Mouse (Mus musculus) kidney, postnatal 0 days (tissue): ENCODE results near the gene Zcchc10. TPM values are rescaled to one million over a fixed set of nuclear protein-coding genes. Genes with fewer than 3 reads are reported as not detected.
"Not testable (repeated sequence)": the region's sequence is repeated elsewhere in the genome, so short reads cannot be mapped to it uniquely, and the experiment has no call there.

Experiments
- ATAC-seq: fragments of 200-750 bp; cut with Nextera tagmentation; replicated peaks from 2 replicates; pipeline ENCODE4 v1.8.0; 2017; ENCODE audit warnings: low read depth, moderate number of reproducible peaks, moderate TSS enrichment, moderate library complexity; ENCODE audit not compliant: low FRiP score
- DNase-seq: peaks from one replicate; pipeline ENCODE4 v3.0.0-alpha.2; 2016; ENCODE audit warnings: low spot score
- H3K27ac ChIP-seq: fragments of 300-500 bp; sonication (generic); 2 replicates; pipeline ENCODE4 v1.5.1; 2014; ENCODE audit warnings: mild to moderate bottlenecking
- H3K27me3 ChIP-seq: fragments of 300-500 bp; sonication (generic); 2 replicates; pipeline ENCODE4 v1.6.1; 2014; ENCODE audit warnings: low read length, mixed read lengths; ENCODE audit not compliant: insufficient read depth
- H3K36me3 ChIP-seq: fragments of 300-500 bp; sonication (generic); 2 replicates; pipeline ENCODE4 v1.6.1; 2014; ENCODE audit warnings: low read length, mixed read lengths; ENCODE audit not compliant: insufficient read depth
- H3K4me1 ChIP-seq: fragments of 300-500 bp; sonication (generic); replicated peaks from 2 replicates; pipeline ENCODE4 v1.6.1; 2014; ENCODE audit warnings: antibody characterized with exemption, low read length, mixed read lengths; ENCODE audit not compliant: insufficient read depth
- H3K4me2 ChIP-seq: fragments of 300-500 bp; sonication (generic); 2 replicates; pipeline ENCODE4 v1.6.1; 2014; ENCODE audit warnings: mild to moderate bottlenecking, low read length, moderate library complexity, mixed read lengths
- H3K4me3 ChIP-seq: fragments of 300-500 bp; sonication (generic); replicated peaks from 2 replicates; pipeline ENCODE4 v1.5.1; 2014; ENCODE audit warnings: low read depth, low read length
- H3K9ac ChIP-seq: fragments of 300-500 bp; sonication (generic); 2 replicates; pipeline ENCODE4 v1.6.1; 2014; ENCODE audit warnings: low read depth, low read length
- H3K9me3 ChIP-seq: fragments of 300-500 bp; sonication (generic); replicated peaks from 2 replicates; pipeline ENCODE4 v1.6.1; 2016; ENCODE audit warnings: low read length, inconsistent platforms, mixed read lengths
- CTCF ChIP-seq: IDR thresholded peaks from 2 replicates; pipeline ENCODE4 v1.5.1; 2016; ENCODE audit warnings: antibody characterized with exemption, low read depth, mild to moderate bottlenecking, moderate library complexity
- WGBS: fragments of 180-500 bp; shearing (Covaris S2); extraction: QIAGEN DNeasy Blood & Tissue Kit; methylation state at CpG from one replicate; pipeline ENCODE4 v1.1.7; 2014; 5-methylcytosine and 5-hydroxymethylcytosine counted together
- polyA plus RNA-seq: library from polyadenylated mRNA; unstranded; fragments of >200 nt; fragmentation: Nextera tagmentation; extraction: Ambion mirVana; gene quantifications from 2 replicates; pipeline ENCODE4 v1.2.1, GENCODE M21; 2015

Zcchc10 gene
- polyA plus RNA-seq, 1 experiment from 2014 or later: 21.1 TPM

GRCm38 (mm10) chr11:53304044-53304840 lies 20.2 kb upstream of the Zcchc10 start:
- Histone ChIP-seq H3K4me1 (peaks cover 8% of the 10 kb centered on the region), H3K27ac (no peak overlapping the region), H3K36me3 (no peaks in the 10 kb centered on the region), H3K4me3 (no peak overlapping the region), H3K9me3 (no peaks in the 10 kb centered on the region), H3K27me3 (no peaks in the 10 kb centered on the region), H3K9ac (no peak overlapping the region), H3K4me2 (no peak overlapping the region)
- WGBS: 82% methylated on average over 14 of the region's 14 CpGs
- ATAC-seq (no peak), DNase-seq (no peak)
- TF ChIP-seq CTCF: 0 out of 2 replicates have a peak, but pooled peaks have one; percentile 6

GRCm38 (mm10) chr11:53306965-53307364 lies 17.5 kb upstream of the Zcchc10 start:
- H3K4me3 ChIP-seq: no peak overlapping the region
- H3K9me3 ChIP-seq: no peaks in the 10 kb centered on the region
- no peaks in the 10 kb centered on the region for H3K27me3 ChIP-seq
- H3K4me1 ChIP-seq: peaks cover 8% of the 10 kb centered on the region
- peak; percentile 61 for DNase-seq
- H3K9ac ChIP-seq: no peak overlapping the region
- no peak for ATAC-seq
- H3K27ac ChIP-seq: no peak overlapping the region
- H3K36me3 ChIP-seq: no peaks in the 10 kb centered on the region
- H3K4me2 ChIP-seq: no peak overlapping the region
- TF ChIP-seq CTCF: no peak
- 61% methylated on average over 2 of the region's 2 CpGs for WGBS

GRCm38 (mm10) chr11:53307558-53308065 lies 16.9 kb upstream of the Zcchc10 start:
- no peak overlapping the region for H3K4me2 ChIP-seq
- H3K4me1 ChIP-seq: peaks cover 8% of the 10 kb centered on the region
- H3K36me3 ChIP-seq: no peaks in the 10 kb centered on the region
- H3K9me3 ChIP-seq: no peaks in the 10 kb centered on the region
- H3K9ac ChIP-seq: no peak overlapping the region
- no peak overlapping the region for H3K4me3 ChIP-seq
- no peaks in the 10 kb centered on the region for H3K27me3 ChIP-seq
- DNase-seq (peak; percentile 80), ATAC-seq (no peak)
- H3K27ac ChIP-seq: peak overlapping the region; percentile 91
- TF ChIP-seq CTCF: no peak
- WGBS: 34% methylated on average over 10 of the region's 10 CpGs

- no peaks in the 10 kb centered on the region for H3K9me3 ChIP-seq
- no peaks in the 10 kb centered on the region for H3K36me3 ChIP-seq
- peaks cover 8% of the 10 kb centered on the region for H3K4me1 ChIP-seq
- no peak for TF ChIP-seq CTCF
- peak; percentile 84 for DNase-seq
- H3K27me3 ChIP-seq: no peaks in the 10 kb centered on the region
- ATAC-seq: peak; percentile 87
- no peak overlapping the region for H3K9ac ChIP-seq
- H3K27ac ChIP-seq: peak overlapping the region; percentile 91
- no peak overlapping the region for H3K4me3 ChIP-seq
- H3K4me2 ChIP-seq: no peak overlapping the region
Measured at GRCm38 (mm10) chr11:53308251-53308864, 16.1 kb upstream of the Zcchc10 start.

GRCm38 (mm10) chr11:53308884-53309310 lies 15.6 kb upstream of the Zcchc10 start:
- WGBS: 32% methylated on average over 2 of the region's 2 CpGs
- DNase-seq (peak; percentile 95), ATAC-seq (peak; percentile 72; the same call in 1 of the 2 replicates)
- no peak for TF ChIP-seq CTCF
- Histone ChIP-seq H3K4me1 (peaks cover 8% of the 10 kb centered on the region), H3K4me2 (no peak overlapping the region), H3K36me3 (no peaks in the 10 kb centered on the region), H3K27ac (peak overlapping the region; percentile 91), H3K27me3 (no peaks in the 10 kb centered on the region), H3K9me3 (no peaks in the 10 kb centered on the region), H3K4me3 (no peak overlapping the region), H3K9ac (no peak overlapping the region)

GRCm38 (mm10) chr11:53311385-53311784 lies 13.1 kb upstream of the Zcchc10 start:
- Histone ChIP-seq H3K4me1 (peaks cover 8% of the 10 kb centered on the region), H3K36me3 (no peaks in the 10 kb centered on the region), H3K27ac (no peak overlapping the region), H3K27me3 (no peaks in the 10 kb centered on the region), H3K4me3 (no peak overlapping the region), H3K9me3 (no peaks in the 10 kb centered on the region), H3K4me2 (no peak overlapping the region), H3K9ac (no peak overlapping the region)
- no peak for TF ChIP-seq CTCF
- ATAC-seq (no peak), DNase-seq (no peak)
- 53% methylated on average over 1 of the region's 1 CpGs for whole genome bisulfite sequencing

GRCm38 (mm10) chr11:53312823-53313222 lies 11.7 kb upstream of the Zcchc10 start:
- not testable (repeated sequence) for H3K4me1 ChIP-seq, H3K36me3 ChIP-seq, H3K4me2 ChIP-seq, H3K9ac ChIP-seq, H3K27me3 ChIP-seq, H3K9me3 ChIP-seq, ATAC-seq, H3K4me3 ChIP-seq, H3K27ac ChIP-seq, DNase-seq
- WGBS: 88% methylated on average over 1 of the region's 1 CpGs
